Mouse (Mus musculus) T-helper 2 cell (primary cell): ENCODE measurements around the gene Rere.

Experiments
- in situ Hi-C: fragments of 300-600 bp; cut with MboI, MseI; formaldehyde crosslinking; loops from one replicate; pipeline ENCODE4 v1.15.1; 2025; ENCODE audit warnings: high pct_unique_total_duplicates

Gene Rere

DNA sequence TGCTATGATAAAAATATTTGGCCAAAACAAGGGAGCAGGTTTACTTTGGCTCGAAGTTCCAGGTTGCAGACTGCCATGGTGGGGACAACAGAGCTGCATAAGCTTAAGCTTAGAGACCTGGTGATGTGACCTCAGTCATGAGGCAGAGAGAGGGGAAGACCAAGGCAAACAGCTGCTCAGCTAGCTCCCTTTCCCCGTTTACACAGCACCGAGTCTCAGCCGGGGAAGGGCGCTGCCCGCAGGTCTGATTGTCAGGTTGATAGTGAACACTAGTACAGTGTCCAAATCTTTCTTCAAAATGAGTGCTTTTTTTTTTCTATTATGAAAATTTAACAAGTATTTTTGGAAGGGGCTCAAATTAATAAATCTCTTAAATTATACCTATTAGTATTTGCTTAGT, 97.9 kb downstream of the Rere start:
- in situ Hi-C loops, result no loop called here

DNA sequence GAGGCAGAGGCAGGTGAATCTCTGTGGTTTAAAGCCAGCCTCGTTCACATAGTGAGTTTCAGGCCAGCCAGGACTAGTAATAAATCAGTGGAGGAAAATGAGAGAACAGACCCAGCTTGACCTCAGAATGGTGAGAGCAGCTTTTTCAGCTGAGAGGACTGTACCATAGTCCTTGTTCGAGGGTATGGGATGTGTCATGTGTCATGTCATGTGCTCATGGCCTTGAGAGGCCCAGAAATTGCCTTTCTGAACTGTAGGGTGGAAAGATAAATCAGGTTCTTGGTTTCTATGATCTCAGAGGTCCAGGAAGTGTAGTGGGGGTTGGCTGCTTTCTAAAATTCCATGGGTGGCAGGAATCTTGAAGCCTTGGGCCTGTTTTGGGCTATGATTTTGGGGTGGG, 98.3 kb downstream of the Rere start:
- in situ Hi-C loops, result no loop called here

DNA sequence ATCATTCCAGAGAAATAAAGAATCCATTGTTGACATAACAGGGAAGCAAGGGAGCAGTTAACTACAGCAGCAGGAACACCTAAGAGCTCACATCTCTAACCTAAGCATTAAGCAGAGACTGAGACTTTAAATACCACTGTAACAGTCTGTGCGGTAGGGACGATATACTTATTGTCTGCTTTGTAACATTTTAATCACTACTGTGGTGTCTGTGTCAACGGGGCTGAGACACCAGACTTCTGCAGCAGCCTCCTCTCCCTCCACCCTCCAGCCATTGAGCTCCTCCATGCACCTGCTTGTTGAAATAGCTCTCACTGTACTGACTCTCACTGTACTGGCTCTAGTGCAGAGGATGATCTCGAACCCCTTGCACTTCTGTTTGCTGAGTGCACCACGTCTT, 98.8 kb downstream of the Rere start:
- in situ Hi-C loops, result no loop called here

DNA sequence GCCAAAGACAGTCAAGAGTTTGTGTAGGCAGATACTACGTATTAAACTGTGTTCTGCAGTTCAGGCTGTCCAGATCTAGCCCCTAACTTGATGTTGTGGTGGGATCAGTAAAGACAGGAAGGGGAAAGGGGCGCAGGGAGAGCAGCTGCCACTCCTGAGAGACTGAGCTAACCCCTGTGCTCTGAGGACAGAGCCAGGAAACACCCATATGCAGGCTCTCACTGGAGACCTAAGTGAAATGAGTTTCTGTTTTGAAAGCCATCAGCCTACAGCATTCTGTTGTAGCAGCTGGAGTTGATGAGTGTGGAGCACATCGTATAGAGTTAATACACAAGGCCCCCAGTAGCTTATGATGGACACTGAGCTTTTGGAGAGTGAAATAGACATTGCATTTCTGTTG, 101.1 kb downstream of the Rere start:
- in situ Hi-C loops, result no loop called here

DNA sequence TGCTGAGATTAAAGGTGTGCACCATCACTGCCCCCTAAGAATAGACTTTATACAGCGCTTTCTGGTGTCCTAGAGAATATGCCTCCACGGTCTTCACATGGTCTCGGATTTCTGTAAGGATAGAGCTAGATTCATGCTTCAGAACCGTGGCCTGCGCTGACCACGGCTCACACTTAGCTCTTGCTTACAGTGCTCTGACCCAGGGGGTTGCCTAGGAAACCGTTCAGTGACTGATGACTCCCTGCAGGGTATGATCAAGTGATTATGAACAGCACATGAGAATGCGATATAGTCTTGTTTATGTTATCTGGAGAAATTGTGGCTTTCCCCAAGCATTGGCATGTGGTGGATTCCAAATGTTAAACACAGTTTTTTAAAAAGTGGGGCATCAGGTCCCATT, 103.0 kb downstream of the Rere start:
- in situ Hi-C loops, result no loop called here

DNA sequence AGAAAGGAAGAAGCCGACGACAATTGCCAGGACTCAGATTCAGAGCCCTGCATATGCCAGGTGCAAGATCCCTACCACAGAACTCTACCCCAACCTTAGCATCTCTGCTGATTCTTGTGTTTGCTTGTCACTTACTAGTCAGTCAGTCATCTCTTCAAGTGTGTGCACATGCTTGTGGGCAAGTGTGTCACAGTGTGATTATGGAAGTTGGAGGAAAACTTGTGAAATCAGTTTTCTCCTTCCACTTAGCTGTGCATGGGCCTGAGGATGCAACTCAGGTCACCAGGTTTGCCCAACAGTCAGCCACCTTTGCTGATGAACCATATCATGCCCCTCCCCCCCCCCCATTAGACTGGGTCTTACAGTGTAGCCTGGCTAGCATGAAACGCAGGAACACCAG, 103.5 kb downstream of the Rere start:
- in situ Hi-C loops, result no loop called here

DNA sequence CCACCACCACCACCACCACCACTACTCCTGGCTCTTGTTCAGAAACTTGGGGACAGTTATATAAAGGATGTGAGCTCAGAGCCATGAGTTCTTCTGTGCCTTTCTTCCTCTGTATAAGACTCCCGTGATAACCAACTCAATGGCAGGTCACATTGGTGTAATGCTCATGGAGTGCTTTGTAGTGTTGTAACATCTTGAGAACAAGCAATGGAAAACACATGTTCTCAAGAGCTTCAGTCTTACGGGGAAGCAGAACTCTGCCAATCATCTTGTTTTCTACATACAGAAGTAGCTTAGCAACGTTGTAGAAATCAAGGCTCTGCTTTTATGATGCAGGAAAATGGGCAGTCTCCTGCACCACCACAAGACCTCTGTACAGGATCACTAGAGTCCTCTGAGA, 107.1 kb downstream of the Rere start:
- in situ Hi-C loops, result no loop called here

DNA sequence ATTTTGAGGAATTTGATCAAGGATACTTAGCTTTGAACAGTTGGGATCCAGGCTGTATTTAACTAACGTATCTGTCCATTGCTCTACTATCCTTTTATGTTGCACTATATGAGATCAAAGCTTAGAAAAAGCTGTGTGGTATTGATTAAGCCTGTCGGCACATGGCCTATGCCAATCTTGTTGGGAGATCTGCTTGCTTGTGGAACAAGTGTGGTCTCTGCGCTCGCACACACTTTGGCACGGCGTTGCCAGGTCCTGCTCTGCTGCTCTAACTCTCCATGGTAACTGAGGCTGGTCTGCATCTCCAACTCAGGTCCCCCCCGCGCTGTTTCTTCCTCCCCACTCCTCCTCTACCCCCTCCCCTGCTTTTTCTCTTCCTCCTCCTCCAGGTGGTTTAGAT, 112.2 kb downstream of the Rere start:
- in situ Hi-C loops, result no loop called here

DNA sequence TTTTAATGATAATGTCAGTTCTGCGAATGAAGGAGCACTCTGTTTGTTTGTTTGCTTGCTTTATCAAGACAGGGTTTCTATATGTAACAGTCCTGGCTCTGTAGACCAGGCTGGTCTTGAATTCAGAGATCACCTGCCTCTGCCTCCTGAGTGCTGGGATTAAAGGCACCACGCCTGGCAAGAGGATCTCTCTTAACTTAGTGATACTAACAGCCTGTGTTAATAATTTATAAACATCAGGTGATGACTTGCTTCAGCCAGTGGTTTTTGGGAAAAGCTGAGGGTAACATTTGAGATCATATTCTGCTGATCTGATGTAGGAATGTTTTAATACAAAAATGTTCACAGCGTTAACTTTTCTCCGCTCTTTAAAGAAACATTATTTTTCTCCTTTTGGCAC, 112.6 kb downstream of the Rere start:
- in situ Hi-C loops, result no loop called here

DNA sequence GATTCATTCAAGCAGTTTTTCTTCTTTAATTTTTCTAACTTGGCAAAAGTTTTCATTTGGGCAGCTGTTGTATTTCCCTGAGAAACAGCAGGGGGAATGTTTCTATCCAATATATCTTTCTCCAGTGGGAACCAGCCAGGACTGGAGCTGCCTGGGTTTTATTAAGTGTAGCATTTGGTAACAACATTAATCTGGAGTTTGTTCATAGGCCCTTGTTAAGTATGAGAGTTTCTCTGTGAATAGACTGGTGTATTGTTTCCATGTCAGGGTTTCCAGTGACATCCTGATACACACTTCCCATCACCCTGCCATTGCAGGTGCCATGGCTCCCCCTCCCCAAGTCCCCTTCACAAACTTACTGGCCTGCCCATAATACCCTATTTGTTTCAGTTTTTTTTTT, 114.9 kb downstream of the Rere start:
- in situ Hi-C loops, result no loop called here

DNA sequence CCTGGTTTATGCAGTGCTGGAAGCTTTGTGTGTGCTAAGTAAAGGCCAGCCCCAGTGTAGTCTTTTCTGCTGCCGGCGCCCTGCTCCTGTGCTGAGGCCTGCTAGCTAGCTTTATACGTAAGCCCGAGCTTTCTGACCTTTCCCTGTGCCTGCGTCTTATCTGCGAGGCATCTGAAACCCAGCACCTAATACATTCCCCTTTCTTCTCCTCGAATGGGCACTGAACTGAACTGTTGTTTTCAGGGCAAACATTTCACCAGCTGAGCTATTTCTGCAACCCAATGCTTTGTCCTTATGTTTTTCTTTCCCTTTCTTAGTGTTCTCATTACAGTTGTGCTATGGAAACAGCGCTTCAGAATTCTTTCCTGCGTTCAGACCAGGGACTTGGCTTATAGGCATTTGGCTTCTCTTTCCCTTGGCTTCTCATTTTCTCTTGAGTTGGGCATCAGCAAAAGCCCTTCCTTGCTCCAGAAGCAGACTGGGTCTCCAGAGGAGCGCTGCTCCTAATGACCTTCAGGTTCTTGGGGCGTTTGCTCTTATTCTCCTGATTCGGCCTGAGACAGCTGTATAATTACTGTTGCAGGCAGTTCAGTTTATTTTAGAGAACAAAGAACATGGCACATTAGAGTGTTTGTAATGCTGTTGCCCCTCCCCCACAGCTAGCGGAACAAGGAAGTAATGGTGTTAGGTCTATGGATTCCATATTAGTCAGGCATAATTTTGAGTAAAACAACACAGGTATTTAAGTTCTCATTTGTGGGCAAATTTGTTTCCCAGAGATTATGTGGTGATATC, 115.6 kb downstream of the Rere start:
- in situ Hi-C loops, result no loop called here

DNA sequence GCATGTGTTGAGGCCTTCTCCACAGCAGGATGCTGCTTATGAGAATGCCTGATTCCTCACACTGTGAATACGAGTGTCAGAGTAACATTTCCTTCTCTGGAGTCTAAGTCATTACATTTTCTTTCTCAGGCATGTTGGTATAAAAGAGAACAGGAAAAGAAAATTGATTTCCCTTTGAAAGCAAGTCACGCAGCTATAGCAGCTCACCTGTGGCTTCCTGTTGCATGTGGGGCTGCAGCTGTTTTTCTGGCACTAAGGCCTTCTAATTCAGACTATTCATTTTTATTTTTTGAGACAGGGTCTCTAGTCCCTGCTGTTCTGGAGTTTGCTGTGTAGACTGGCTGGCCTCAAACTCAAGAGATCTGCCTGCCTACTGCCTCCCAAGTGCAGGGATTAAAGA, 117.6 kb downstream of the Rere start:
- in situ Hi-C loops, result no loop called here

DNA sequence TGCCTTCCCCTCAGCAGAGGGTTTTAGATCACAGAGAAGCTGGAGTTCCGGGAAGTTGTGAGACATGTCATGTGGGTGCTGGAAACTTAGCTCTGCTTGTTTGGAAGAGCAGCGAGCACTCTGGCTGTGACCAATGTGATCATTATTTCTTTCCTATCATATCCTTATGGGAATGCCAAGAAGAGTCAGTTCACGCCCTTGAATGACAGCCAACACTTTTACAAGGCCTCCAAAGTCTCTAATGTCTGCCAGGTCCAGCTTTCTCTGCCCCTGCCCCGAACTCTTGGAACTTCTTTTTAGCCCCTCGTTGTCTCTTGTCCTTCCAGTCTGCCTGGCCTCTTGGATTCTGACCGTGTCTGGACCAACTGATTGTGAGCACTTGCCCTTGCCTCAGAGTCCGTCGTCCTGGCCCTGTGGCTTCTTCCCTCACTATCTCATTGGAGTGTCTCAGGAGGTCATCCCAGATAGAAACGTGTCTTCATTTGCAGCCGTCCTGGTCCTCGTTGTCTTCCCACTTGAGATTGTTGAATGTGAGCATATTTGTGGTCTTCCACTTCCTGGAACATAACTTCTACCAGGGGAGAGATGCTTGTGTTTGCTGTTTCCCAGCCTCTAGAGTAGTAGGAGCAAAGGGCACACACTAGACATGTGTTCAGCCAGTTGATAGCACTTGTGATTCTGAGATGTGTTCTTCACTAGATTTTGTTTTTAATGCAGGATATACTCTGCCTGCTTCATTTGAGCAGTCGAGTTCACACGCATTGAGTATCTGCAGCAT, 120.6 kb downstream of the Rere start:
- in situ Hi-C loops, result no loop called here

DNA sequence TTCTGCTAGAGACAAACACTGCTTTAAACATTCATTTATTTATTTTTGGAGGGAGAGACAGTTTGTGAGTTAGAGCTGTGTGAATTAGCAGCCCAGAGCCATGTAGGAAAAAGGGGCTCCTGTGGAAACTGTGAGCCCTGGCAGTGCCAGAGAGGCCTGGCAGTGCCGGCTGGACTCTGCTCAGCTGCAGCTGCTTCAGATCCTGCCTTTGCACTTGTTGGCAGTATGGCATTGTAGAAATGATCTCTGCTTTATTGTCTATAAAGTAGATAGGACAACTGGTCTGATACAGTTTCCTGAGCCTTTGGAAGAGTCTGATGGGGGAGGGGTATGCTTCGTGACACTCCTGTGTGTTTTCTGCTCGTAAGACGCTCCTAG, 121.2 kb downstream of the Rere start:
- in situ Hi-C loops, result no loop called here

DNA sequence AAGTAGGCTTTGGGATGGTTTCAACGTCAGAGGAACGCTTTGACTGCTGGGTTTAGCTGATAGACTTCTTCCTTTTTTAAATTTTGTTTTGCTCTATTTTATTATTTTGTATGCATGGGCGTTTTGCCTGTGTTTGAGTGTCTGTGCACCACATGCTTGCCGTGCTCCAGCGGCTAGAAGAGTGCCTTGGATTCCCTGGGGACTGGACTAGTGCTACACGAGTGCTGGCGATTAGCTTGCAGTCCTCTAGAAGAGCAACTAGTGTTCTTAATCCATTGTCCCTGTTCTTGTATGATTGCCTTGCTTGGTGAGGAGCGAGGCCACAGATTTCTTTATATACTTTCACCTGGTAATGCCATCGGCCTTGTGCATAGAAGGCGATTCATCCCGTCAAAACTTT, 122.5 kb downstream of the Rere start:
- in situ Hi-C loops, result no loop called here

DNA sequence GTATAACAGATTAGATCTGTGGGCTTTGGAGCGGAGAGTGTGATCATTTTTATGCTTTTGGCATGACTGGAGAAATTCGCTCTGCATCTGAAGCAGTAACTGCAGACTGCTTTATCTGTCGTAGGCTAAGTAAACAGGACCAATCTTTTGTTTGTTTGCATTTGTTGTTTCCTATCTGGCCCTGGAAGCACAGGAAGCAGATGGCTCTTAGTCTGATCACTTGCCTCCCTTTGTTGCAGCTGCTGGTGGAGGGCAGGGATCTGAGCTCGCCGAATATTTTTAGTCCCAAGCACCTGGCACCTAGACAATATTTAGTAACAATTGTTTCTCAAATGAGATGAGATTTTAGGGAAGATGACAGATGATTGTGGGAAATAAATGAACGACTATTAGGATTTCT, 123.1 kb downstream of the Rere start:
- in situ Hi-C loops, result no loop called here

DNA sequence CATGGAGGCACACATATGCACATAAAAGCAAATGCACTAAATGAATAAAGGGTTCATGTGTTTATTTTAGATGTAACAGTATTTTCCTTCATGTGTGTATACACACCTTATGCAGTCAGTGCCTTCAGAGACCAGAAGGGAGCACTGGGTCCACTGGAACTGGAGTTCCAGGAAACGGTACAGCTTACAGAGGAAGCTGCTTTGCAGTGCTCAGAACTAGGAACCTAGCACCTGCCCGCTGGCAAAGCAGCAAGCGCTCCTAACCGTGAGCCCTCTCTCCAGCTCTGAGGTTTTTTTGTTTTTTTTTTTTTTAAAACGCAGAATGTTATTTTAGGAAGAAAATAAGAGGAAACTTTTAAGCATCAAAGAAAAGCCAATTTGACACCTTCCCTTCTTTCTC, 124.3 kb downstream of the Rere start:
- in situ Hi-C loops, result no loop called here

DNA sequence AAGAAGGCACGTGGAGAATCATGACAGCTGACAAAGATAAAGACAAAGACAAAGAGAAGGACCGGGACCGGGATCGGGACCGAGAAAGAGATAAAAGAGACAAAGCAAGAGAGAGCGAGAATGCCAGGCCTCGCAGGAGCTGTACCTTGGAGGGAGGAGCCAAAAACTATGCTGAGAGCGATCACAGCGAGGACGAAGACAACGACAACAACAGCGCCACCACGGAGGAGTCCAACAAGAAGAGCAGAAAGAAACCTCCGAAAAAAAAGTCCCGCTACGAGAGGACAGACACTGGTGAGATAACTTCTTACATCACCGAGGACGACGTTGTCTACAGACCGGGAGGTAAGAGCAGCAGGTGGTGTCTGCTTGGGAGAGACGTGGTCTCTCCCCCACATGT, 124.9 kb downstream of the Rere start:
- in situ Hi-C loops, result no loop called here

DNA sequence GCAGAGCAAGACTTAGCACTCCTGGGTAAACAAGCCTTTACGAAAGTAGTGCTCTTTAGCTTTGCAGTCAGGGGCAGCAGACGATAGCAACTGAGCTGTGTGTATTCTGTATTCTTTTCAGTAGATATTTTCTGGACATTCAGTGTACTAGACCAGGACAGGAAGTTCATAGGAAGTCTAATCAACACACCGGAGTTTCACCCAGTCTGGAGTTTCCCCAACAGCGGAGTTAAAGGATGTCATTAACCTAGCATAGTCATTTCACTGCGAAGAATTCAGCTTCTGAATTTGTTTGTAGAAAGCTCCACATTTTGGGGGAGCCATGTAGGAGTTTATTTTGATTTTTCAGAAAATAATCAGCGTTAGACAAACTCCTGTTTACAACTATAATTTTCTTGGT, 125.4 kb downstream of the Rere start:
- in situ Hi-C loops, result no loop called here

DNA sequence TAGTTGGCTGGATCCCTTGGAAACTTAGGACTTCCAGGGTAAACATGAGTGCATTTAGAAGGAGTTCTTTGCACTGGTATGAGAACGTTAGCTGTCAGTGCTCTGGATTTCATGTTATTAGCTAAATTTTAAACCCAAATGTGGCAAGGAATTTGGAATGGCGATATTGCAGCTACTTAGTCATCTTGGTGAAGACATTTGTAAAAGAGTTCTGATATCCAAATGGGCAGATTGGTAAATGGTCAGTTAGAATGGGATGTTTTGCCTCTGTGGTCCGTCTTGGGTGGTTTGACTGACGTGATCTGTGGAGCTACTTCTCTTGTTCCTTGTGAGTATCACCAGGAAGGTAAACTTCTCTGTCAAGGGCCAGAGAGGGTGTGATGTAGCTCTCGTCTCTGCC, 132.8 kb downstream of the Rere start:
- in situ Hi-C loops, result no loop called here

DNA sequence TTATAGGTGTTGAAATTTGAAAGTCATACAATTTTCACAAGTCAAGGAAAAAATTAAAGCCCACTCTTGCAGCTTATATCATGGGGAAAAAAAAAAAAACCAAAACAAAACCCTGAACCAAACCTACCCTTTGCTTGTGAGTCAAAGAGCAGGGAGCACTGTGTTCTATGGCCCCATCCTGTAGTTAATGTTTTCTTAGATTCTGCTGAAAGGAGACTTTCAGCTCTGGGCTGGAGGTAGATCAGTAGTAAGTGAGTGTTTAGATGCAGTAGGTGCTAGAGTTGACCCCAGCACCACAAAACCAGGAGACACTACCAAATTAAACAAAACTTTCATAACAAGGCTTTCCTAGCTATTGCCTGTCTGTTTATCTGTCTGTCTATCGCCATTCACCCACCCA, 133.3 kb downstream of the Rere start:
- in situ Hi-C loops, result no loop called here

DNA sequence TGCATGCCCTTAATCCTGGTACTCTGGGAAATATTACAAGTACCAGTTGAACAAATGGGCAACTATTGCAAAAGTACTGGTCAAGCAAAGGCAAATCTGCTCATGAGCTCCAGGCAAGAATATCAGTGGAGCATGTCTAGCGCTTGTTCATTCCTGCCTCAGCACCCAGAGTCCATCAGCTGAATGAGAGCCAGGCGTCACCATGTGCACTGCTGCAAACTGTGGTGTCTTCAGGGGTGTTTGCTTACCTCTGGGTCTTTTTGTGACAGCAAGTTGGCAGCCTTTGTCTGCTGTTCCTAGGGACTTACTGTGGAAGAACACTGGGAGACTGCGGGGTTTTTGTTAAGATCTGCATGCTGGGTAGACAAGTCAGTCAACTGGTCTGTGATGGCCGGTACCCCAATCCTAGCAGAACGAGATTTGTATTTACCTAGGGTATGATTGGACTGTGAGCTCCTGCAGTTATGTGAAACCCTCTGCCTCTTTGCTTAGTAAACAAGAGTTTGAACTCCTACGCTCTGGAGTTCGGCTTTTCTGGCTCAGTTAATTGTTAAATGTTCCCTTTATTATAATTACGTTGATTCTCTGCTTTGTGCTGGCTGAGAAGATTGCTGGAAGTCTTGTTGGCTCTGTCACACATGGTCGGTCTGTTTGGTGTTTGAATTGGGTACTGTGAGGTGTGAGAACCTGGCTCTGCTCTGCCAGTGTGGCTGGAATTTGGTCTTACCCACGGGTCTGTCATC, 134.0 kb downstream of the Rere start:
- in situ Hi-C loops, result no loop called here
